Comparison of ENCODE assay signal across 20 mouse cellular contexts in the genomic region with DNA sequence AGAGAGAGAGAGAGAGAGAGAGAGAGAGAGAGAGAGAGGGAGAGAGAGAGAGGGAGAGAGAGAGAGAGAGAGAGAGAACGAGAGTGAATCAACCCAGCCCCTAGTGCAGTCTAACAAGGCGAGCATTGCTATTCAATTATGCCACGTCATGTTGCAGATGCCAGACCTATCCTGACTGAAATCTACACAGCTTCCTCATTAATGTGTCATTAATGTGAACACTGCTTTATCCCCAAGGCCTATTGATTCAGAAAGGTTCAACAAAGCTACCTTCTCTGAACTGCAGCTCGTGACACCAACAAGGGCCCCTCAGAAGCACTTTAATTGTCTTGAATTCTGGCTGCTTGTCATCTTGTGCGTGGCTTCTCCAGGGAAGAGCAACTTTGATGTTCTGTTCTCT.
DNase-seq lines count a peak whose midpoint lies in the region; ATAC-seq and TF ChIP-seq lines count a peak whose summit lies in the region.
"Had no signal": no experiment of that assay in that cellular context is flagged by ENCODE, and none has a peak within 500 bp of the region (broad histone marks: within the 10 kb centered on the region; RNA-seq: fewer than 3 reads in every experiment).

No protein-coding gene starts in this region.

- H3K9me3 ChIP-seq in hindbrain, embryonic 10.5 days: no peaks in the 10 kb centered on the region
- H3K9me3 ChIP-seq in hindbrain, postnatal 0 days (ENCODE audit: low read length): no peaks in the 10 kb centered on the region
- no peaks in the 10 kb centered on the region for H3K9me3 ChIP-seq in midbrain, embryonic 14.5 days (ENCODE audit: control insufficient read depth, low read length)
- H3K9me3 ChIP-seq: embryonic facial prominence, embryonic 15.5 days; forebrain, embryonic 10.5 days; hindbrain, embryonic 15.5 days had no signal

- peaks cover 30% of the 10 kb centered on the region for H3K4me1 ChIP-seq in hindbrain, embryonic 10.5 days (replicated peaks)
- no peaks in the 10 kb centered on the region for H3K4me1 ChIP-seq in hindbrain, postnatal 0 days (ENCODE audit: insufficient read depth, low read length)
- 0 out of 2 replicates have a peak, but pooled peaks cover 5% of the 10 kb centered on the region for H3K4me1 ChIP-seq in midbrain, embryonic 14.5 days (ENCODE audit: control insufficient read depth, insufficient read depth, low read length)
- H3K4me1 ChIP-seq: embryonic facial prominence, embryonic 15.5 days; heart, embryonic 12.5 days had no signal

- no peak overlapping the region for H3K4me3 ChIP-seq in hindbrain, embryonic 10.5 days
- no peak overlapping the region for H3K4me3 ChIP-seq in hindbrain, postnatal 0 days (ENCODE audit: low read length)
- H3K4me3 ChIP-seq in midbrain, embryonic 14.5 days (replicated peaks; ENCODE audit: low read depth, low read length): no peak overlapping the region
- H3K4me3 ChIP-seq: embryonic facial prominence, embryonic 15.5 days; erythroblast, embryonic 14.5 days; forebrain, embryonic 10.5 days; heart, embryonic 12.5 days; hindbrain, embryonic 15.5 days had no signal

- no peak for TF ChIP-seq CTCF in hindbrain, postnatal 0 days (IDR thresholded peaks at IDR 0.05; ENCODE audit: low read depth)
- TF ChIP-seq CTCF in brain, embryonic 14.5 days (IDR thresholded peaks at IDR 0.05; ENCODE audit: borderline replicate concordance, extremely low read depth, insufficient read depth, insufficient read length): no peak

- no peak overlapping the region for H3K9ac ChIP-seq in hindbrain, postnatal 0 days (replicated peaks; ENCODE audit: low read length)
- no peak overlapping the region for H3K9ac ChIP-seq in midbrain, embryonic 14.5 days (replicated peaks; ENCODE audit: low read length)
- H3K9ac ChIP-seq: embryonic facial prominence, embryonic 15.5 days; heart, embryonic 12.5 days; hindbrain, embryonic 15.5 days had no signal

- DNase-seq in hindbrain, embryonic 10.5 days (ENCODE audit: low spot score): no peak
- no peak for DNase-seq in hindbrain, postnatal 0 days (ENCODE audit: low spot score)
- peak; percentile 67 for DNase-seq in brain, embryonic 14.5 days (ENCODE audit: low read depth)
- DNase-seq in midbrain, embryonic 14.5 days: peak; percentile 46
- DNase-seq in kidney, adult 9 months: no peak
- no peak for DNase-seq in ovary, adult 18-20 months (ENCODE audit: low spot score)
- DNase-seq: adrenal gland, adult 8-10 months; adrenal gland, postnatal 36 days; cerebellum, adult 11 months; cerebellum, adult 8-10 months; cerebellum, postnatal 14 days; embryo, embryonic 11 days; gastrocnemius, postnatal 10 days; heart, adult 18-20 months had no signal

- H3K27ac ChIP-seq in hindbrain, embryonic 10.5 days: peak overlapping the region; percentile 40; the same call in 1 of the 2 replicates
- no peak overlapping the region for H3K27ac ChIP-seq in hindbrain, postnatal 0 days
- H3K27ac ChIP-seq in midbrain, embryonic 14.5 days (replicated peaks; ENCODE audit: low read depth, low read length): no peak overlapping the region
- H3K27ac ChIP-seq: embryonic facial prominence, embryonic 15.5 days; forebrain, embryonic 10.5 days; hindbrain, embryonic 15.5 days had no signal

- H3K36me3 ChIP-seq in hindbrain, embryonic 10.5 days: no peaks in the 10 kb centered on the region
- no peaks in the 10 kb centered on the region for H3K36me3 ChIP-seq in hindbrain, postnatal 0 days (ENCODE audit: insufficient read depth, low read length)
- H3K36me3 ChIP-seq in midbrain, embryonic 14.5 days (ENCODE audit: control insufficient read depth, insufficient read depth, low read length): no peaks in the 10 kb centered on the region
- H3K36me3 ChIP-seq: embryonic facial prominence, embryonic 15.5 days; forebrain, embryonic 10.5 days; heart, embryonic 12.5 days; hindbrain, embryonic 15.5 days had no signal

- no peak for TF ChIP-seq POLR2A in brain, embryonic 14.5 days (IDR thresholded peaks at IDR 0.05; ENCODE audit: borderline replicate concordance, extremely low read depth, insufficient read depth, insufficient read length, poor library complexity, severe bottlenecking)

- no peak overlapping the region for H3K4me2 ChIP-seq in hindbrain, postnatal 0 days (ENCODE audit: low read depth, low read length)
- H3K4me2 ChIP-seq in midbrain, embryonic 14.5 days (ENCODE audit: low read length): no peak overlapping the region
- H3K4me2 ChIP-seq: embryonic facial prominence, embryonic 15.5 days; heart, embryonic 12.5 days; hindbrain, embryonic 15.5 days had no signal

- no peak for ATAC-seq in hindbrain, postnatal 0 days
- ATAC-seq in midbrain, embryonic 14.5 days (ENCODE audit: low FRiP score, low TSS enrichment): no peak
- ATAC-seq: inflammation-experienced regulatory T-cells, adult 6 months had no signal

- H3K27me3 ChIP-seq in hindbrain, embryonic 10.5 days (ENCODE audit: insufficient read depth, poor library complexity, severe bottlenecking): no peaks in the 10 kb centered on the region
- no peaks in the 10 kb centered on the region for H3K27me3 ChIP-seq in hindbrain, postnatal 0 days (ENCODE audit: insufficient read depth, low read length)
- H3K27me3 ChIP-seq in midbrain, embryonic 14.5 days (ENCODE audit: control insufficient read depth, insufficient read depth, low read length): no peaks in the 10 kb centered on the region
- H3K27me3 ChIP-seq: embryonic facial prominence, embryonic 15.5 days; hindbrain, embryonic 15.5 days had no signal

- 25% methylated on average over 5 of the region's 5 CpGs for WGBS in hindbrain, embryonic 10.5 days
- WGBS in hindbrain, postnatal 0 days: 32% methylated on average over 5 of the region's 5 CpGs
- WGBS in midbrain, embryonic 14.5 days: 13% methylated on average over 5 of the region's 5 CpGs

Comparison
In these comparisons a context has a peak if more than half of its experiments do, and no peak if none do; other contexts are left out.
1. DNase-seq: peak in brain, embryonic 14.5 days (single experiment) and midbrain, embryonic 14.5 days (single experiment); none in hindbrain, embryonic 10.5 days (single experiment), hindbrain, postnatal 0 days (single experiment), kidney, adult 9 months (single experiment) and ovary, adult 18-20 months (single experiment).